Mouse (Mus musculus) thymus, adult 2 months (tissue): Measurements from ENCODE around the gene Mrpl48. TPM values are rescaled to one million over a fixed set of nuclear protein-coding genes. Genes with fewer than 3 reads are reported as not detected.
A peak's percentile ranks its signal among the peaks of the same experiment; 100 is the strongest.

ENCODE experiments used
- DNase-seq: peaks from one replicate; pipeline ENCODE4 v3.0.0; 2021
- H3K27ac ChIP-seq: fragments of 200-500 bp; 2 replicates; pipeline ENCODE4 v1.5.1; 2012; ENCODE audit warnings: low read length, control low read depth; ENCODE audit not compliant: control insufficient read depth, insufficient read depth
- H3K27me3 ChIP-seq: fragments of 200-500 bp; 2 replicates; pipeline ENCODE4 v1.6.1; 2012; ENCODE audit warnings: mild to moderate bottlenecking, low read length, moderate library complexity, mixed read lengths; ENCODE audit not compliant: control insufficient read depth, insufficient read depth
- H3K36me3 ChIP-seq: fragments of 200-500 bp; 2 replicates; pipeline ENCODE4 v1.6.1; 2012; ENCODE audit warnings: mild to moderate bottlenecking, low read length, moderate library complexity; ENCODE audit not compliant: control insufficient read depth, insufficient read depth
- H3K4me1 ChIP-seq: fragments of 200-500 bp; replicated peaks from 2 replicates; pipeline ENCODE4 v1.6.1; 2012; ENCODE audit warnings: low read length; ENCODE audit not compliant: control insufficient read depth, insufficient read depth
- H3K4me3 ChIP-seq: fragments of 200-500 bp; 2 replicates; pipeline ENCODE4 v1.5.1; 2012; ENCODE audit warnings: mild to moderate bottlenecking, low read length, control low read depth, moderate library complexity; ENCODE audit not compliant: control insufficient read depth, insufficient read depth
- CTCF ChIP-seq: fragments of 200-500 bp; IDR thresholded peaks from 2 replicates; pipeline ENCODE4 v1.5.1; 2012; ENCODE audit warnings: mild to moderate bottlenecking, control low read depth, low read length, moderate library complexity, borderline replicate concordance; ENCODE audit not compliant: control insufficient read depth, poor library complexity, insufficient read depth; ENCODE audit errors: extremely low read depth
- POLR2A ChIP-seq: fragments of 200-500 bp; IDR thresholded peaks from 2 replicates; pipeline ENCODE4 v1.6.1; 2012; ENCODE audit warnings: mild to moderate bottlenecking, low read length, control low read depth, moderate library complexity; ENCODE audit not compliant: control insufficient read depth, poor library complexity, insufficient read depth; ENCODE audit errors: extremely low read depth
- WGBS: fragments of 180-500 bp; shearing (Covaris S2); methylation state at CpG from one replicate; pipeline ENCODE4 v1.1.7; 2018; 5-methylcytosine and 5-hydroxymethylcytosine counted together
- polyA plus RNA-seq: library from polyadenylated mRNA; depleted of rRNA; stranded (reverse); fragments of >200 nt; gene quantifications from 2 replicates; pipeline ENCODE4 v1.2.3, GENCODE M21; 2012

The Mrpl48 gene
- polyA plus RNA-seq, 1 experiment: 12.2 TPM

- peak; percentile 38; the same call in 1 of the 2 replicates for TF ChIP-seq POLR2A
- no peak for TF ChIP-seq CTCF
- peak; percentile 75 for DNase-seq
These were observed 17.1 kb downstream of the Mrpl48 start for GRCm38 (mm10) chr7:100590845-100591521.

GRCm38 (mm10) chr7:100590504-100590844 is 17.6 kb downstream of the Mrpl48 start:
- DNase-seq: no peak
- H3K27ac ChIP-seq: peak overlapping the region; percentile 36
- peaks cover 3% of the 10 kb centered on the region for H3K4me1 ChIP-seq
- 46% methylated on average over 7 of the region's 7 CpGs for WGBS
- no peaks in the 10 kb centered on the region for H3K27me3 ChIP-seq
- no peak for TF ChIP-seq POLR2A
- no peak for TF ChIP-seq CTCF
- no peaks in the 10 kb centered on the region for H3K36me3 ChIP-seq
- H3K4me3 ChIP-seq: peak overlapping the region; percentile 52

More at GRCm38 (mm10) chr7:100590845-100591521, 17.1 kb downstream of the Mrpl48 start:
- 1% methylated on average over 20 of the region's 20 CpGs for WGBS
- H3K36me3 ChIP-seq: no peaks in the 10 kb centered on the region
- H3K27ac ChIP-seq: peak overlapping the region; percentile 36
- H3K4me1 ChIP-seq: peaks cover 3% of the 10 kb centered on the region
- no peaks in the 10 kb centered on the region for H3K27me3 ChIP-seq
- peak overlapping the region; percentile 52 for H3K4me3 ChIP-seq

GRCm38 (mm10) chr7:100589816-100590215 is 18.3 kb downstream of the Mrpl48 start:
- DNase-seq: no peak
- no peaks in the 10 kb centered on the region for H3K27me3 ChIP-seq
- peaks cover 3% of the 10 kb centered on the region for H3K4me1 ChIP-seq
- no peak for TF ChIP-seq CTCF
- TF ChIP-seq POLR2A: no peak
- H3K4me3 ChIP-seq: no peak overlapping the region
- H3K36me3 ChIP-seq: no peaks in the 10 kb centered on the region
- WGBS: 66% methylated on average over 1 of the region's 1 CpGs
- H3K27ac ChIP-seq: peak overlapping the region; percentile 78

DNA sequence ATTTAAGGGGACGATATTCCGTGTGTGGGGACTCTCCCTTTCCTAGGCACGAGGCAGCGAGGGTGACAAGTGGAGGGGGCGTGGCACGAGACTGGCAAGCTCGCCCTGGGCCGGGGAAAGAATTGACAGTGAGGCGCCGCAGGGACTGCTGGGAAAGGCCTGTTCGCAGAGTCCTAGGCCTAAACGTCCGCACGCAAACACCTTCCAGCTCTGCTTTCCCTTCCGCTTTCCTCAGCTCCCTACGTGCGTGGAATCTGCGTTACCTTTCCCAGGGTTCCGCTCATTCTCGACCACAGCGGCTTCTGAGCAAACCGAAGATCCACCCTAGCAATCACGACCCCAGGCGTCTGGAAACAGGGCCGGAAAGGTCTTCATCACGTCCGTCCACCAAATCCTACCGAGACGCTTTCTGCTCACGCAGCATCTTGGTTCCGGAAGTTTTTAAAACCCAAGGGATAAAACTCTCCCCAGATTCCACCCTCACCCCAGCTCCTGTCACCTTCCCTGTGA is 25.3 kb downstream of the Mrpl48 start:
- Histone ChIP-seq H3K4me1 (no peaks in the 10 kb centered on the region), H3K27me3 (no peaks in the 10 kb centered on the region), H3K36me3 (no peaks in the 10 kb centered on the region), H3K4me3 (peak overlapping the region; percentile 99), H3K27ac (peak overlapping the region; percentile 76; the same call in 1 of the 2 replicates)
- DNase-seq: peak; percentile 83
- 1% methylated on average over 31 of the region's 31 CpGs for WGBS
- no peak for TF ChIP-seq CTCF
- TF ChIP-seq POLR2A: no peak

- Histone ChIP-seq H3K4me3 (no peak overlapping the region), H3K36me3 (no peaks in the 10 kb centered on the region), H3K4me1 (no peaks in the 10 kb centered on the region), H3K27me3 (no peaks in the 10 kb centered on the region), H3K27ac (no peak overlapping the region)
- TF ChIP-seq CTCF (no peak), POLR2A (no peak)
- WGBS: 48% methylated on average over 7 of the region's 7 CpGs
- no peak for DNase-seq
These were observed 25.9 kb downstream of the Mrpl48 start for GRCm38 (mm10) chr7:100582235-100582634.

DNA sequence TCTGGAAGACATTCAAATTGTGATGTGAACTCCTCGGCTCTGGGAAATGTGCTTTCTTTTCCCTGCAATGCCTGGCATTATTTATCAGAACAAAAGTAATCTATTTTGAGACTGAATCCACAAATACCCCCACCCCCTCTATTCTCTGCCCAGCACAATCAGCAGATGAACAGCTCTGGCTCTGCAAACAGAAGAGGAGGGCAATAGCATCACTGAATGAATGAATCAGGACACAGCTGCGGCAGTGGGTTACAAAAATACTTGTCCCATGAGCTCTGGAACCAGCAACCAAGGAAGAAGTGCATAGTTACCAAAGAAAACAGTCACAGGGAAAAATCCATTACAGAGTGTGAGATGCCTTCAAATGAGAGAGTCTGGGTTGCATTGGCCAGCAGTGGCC is 29.3 kb downstream of the Mrpl48 start:
- H3K27me3 ChIP-seq: no peaks in the 10 kb centered on the region
- H3K4me1 ChIP-seq: no peaks in the 10 kb centered on the region
- 94% methylated on average over 2 of the region's 2 CpGs for WGBS
- no peak overlapping the region for H3K4me3 ChIP-seq
- H3K27ac ChIP-seq: no peak overlapping the region
- no peak for TF ChIP-seq POLR2A
- no peak for TF ChIP-seq CTCF
- H3K36me3 ChIP-seq: no peaks in the 10 kb centered on the region
- no peak for DNase-seq
